Mouse (Mus musculus) splenic B cell, adult 2 months (primary cell): ENCODE data around the gene Ndufa10.

ENCODE experiments used
- DNase-seq: peaks from one replicate; pipeline ENCODE4 v3.0.0-alpha.2; 2011; ENCODE audit warnings: low read depth, low spot score
- H3K27me3 ChIP-seq: 2 replicates; pipeline ENCODE4 v1.6.1; 2012; ENCODE audit warnings: mild to moderate bottlenecking, low read length, moderate library complexity, mixed read lengths; ENCODE audit not compliant: control insufficient read depth, poor library complexity, insufficient read depth, severe bottlenecking
- H3K36me3 ChIP-seq: 2 replicates; pipeline ENCODE4 v1.6.1; 2012; ENCODE audit warnings: mild to moderate bottlenecking, low read length, moderate library complexity, mixed read lengths; ENCODE audit not compliant: control insufficient read depth, poor library complexity, insufficient read depth, severe bottlenecking

Gene Ndufa10

GRCm38 (mm10) chr1:92393166-92393565, 80.5 kb downstream of the Ndufa10 start:
- Histone ChIP-seq H3K27me3 (no peaks in the 10 kb centered on the region), H3K36me3 (no peaks in the 10 kb centered on the region)
- no peak for DNase-seq
